16 mouse cellular contexts compared by ENCODE assay signal in the genomic region with DNA sequence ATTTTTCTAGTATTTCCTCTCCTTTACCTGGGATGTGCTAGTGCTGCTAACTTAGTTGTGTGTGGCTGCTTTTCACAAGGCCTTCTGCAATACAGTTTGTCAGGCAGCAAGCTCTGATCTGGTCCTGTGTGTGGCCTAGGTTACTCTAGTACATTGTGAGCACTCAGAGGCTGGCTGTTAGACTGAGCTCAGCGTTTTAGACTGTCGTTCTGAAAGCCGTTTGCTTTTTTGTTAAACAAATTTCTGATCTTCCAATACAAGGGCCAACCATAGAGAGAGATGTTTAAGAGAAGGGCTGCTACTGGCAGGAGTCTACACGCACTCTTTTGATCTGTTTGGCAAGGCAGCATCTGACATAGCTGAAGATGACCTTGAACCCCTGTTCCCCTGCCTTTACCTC. TPM values are rescaled to one million over a fixed set of nuclear protein-coding genes. Genes with fewer than 3 reads are reported as not detected.
A peak's percentile ranks its signal among the peaks of the same experiment; 100 is the strongest.
DNase-seq lines count a peak whose midpoint lies in the region; ATAC-seq lines count a peak whose summit lies in the region.
"Had no signal": no experiment of that assay in that cellular context is flagged by ENCODE, and none has a peak within 500 bp of the region (broad histone marks: within the 10 kb centered on the region; RNA-seq: fewer than 3 reads in every experiment).

No protein-coding gene starts in this region.

- no peak overlapping the region for H3K9ac ChIP-seq in forebrain, embryonic 13.5 days
- H3K9ac ChIP-seq in forebrain, embryonic 11.5 days (ENCODE audit: low read length), result no peak overlapping the region
- peak overlapping the region; percentile 26; the same call in 1 of the 2 replicates for H3K9ac ChIP-seq in limb, embryonic 13.5 days
- peak overlapping the region; percentile 55; the same call in 1 of the 2 replicates for H3K9ac ChIP-seq in embryonic facial prominence, embryonic 13.5 days
- H3K9ac ChIP-seq in midbrain, embryonic 15.5 days, result no peak overlapping the region

- H3K27ac ChIP-seq in forebrain, embryonic 13.5 days, result no peak overlapping the region
- no peak overlapping the region for H3K27ac ChIP-seq in forebrain, embryonic 11.5 days (ENCODE audit: low read depth, low read length)
- no peak overlapping the region for H3K27ac ChIP-seq in limb, embryonic 13.5 days
- H3K27ac ChIP-seq in limb, embryonic 10.5 days, result no peak overlapping the region
- no peak overlapping the region for H3K27ac ChIP-seq in embryonic facial prominence, embryonic 13.5 days
- no peak overlapping the region for H3K27ac ChIP-seq in midbrain, embryonic 15.5 days
- H3K27ac ChIP-seq: kidney, postnatal 0 days had no signal

- no peaks in the 10 kb centered on the region for H3K27me3 ChIP-seq in forebrain, embryonic 13.5 days
- H3K27me3 ChIP-seq in forebrain, embryonic 11.5 days (ENCODE audit: control insufficient read depth, insufficient read depth, low read length), result no peaks in the 10 kb centered on the region
- H3K27me3 ChIP-seq in limb, embryonic 13.5 days, result no peaks in the 10 kb centered on the region
- H3K27me3 ChIP-seq in limb, embryonic 10.5 days (ENCODE audit: low read depth, poor library complexity, severe bottlenecking), result no peaks in the 10 kb centered on the region
- no peaks in the 10 kb centered on the region for H3K27me3 ChIP-seq in embryonic facial prominence, embryonic 13.5 days
- no peaks in the 10 kb centered on the region for H3K27me3 ChIP-seq in midbrain, embryonic 15.5 days (replicated peaks)

- no peak for ATAC-seq in forebrain, embryonic 13.5 days
- ATAC-seq in forebrain, embryonic 11.5 days (replicated peaks; ENCODE audit: low FRiP score), result no peak
- ATAC-seq in limb, embryonic 13.5 days (ENCODE audit: low FRiP score, low read depth), result no peak
- ATAC-seq in embryonic facial prominence, embryonic 13.5 days (ENCODE audit: insufficient number of reproducible peaks, insufficient read depth, low FRiP score, low TSS enrichment, low read depth), result no peak
- no peak for ATAC-seq in midbrain, embryonic 15.5 days (replicated peaks)

- H3K4me3 ChIP-seq in forebrain, embryonic 13.5 days, result no peak overlapping the region
- H3K4me3 ChIP-seq in forebrain, embryonic 11.5 days (ENCODE audit: low read depth, low read length), result no peak overlapping the region
- H3K4me3 ChIP-seq in limb, embryonic 13.5 days, result no peak overlapping the region
- no peak overlapping the region for H3K4me3 ChIP-seq in limb, embryonic 10.5 days
- H3K4me3 ChIP-seq in embryonic facial prominence, embryonic 13.5 days, result no peak overlapping the region
- H3K4me3 ChIP-seq in midbrain, embryonic 15.5 days, result no peak overlapping the region

- WGBS in forebrain, embryonic 13.5 days, result 81% methylated on average over 4 of the region's 4 CpGs
- 89% methylated on average over 4 of the region's 4 CpGs for WGBS in forebrain, embryonic 11.5 days
- WGBS in limb, embryonic 13.5 days, result 96% methylated on average over 4 of the region's 4 CpGs
- WGBS in limb, embryonic 10.5 days, result 92% methylated on average over 4 of the region's 4 CpGs
- WGBS in embryonic facial prominence, embryonic 13.5 days, result 91% methylated on average over 4 of the region's 4 CpGs
- 80% methylated on average over 4 of the region's 4 CpGs for WGBS in midbrain, embryonic 15.5 days

- H3K9me3 ChIP-seq in forebrain, embryonic 13.5 days (replicated peaks), result no peaks in the 10 kb centered on the region
- no peaks in the 10 kb centered on the region for H3K9me3 ChIP-seq in forebrain, embryonic 11.5 days (ENCODE audit: control insufficient read depth, low read length)
- no peaks in the 10 kb centered on the region for H3K9me3 ChIP-seq in limb, embryonic 13.5 days
- no peaks in the 10 kb centered on the region for H3K9me3 ChIP-seq in limb, embryonic 10.5 days (replicated peaks)
- no peaks in the 10 kb centered on the region for H3K9me3 ChIP-seq in embryonic facial prominence, embryonic 13.5 days
- no peaks in the 10 kb centered on the region for H3K9me3 ChIP-seq in midbrain, embryonic 15.5 days

- no peak for DNase-seq in forebrain, embryonic 11.5 days (ENCODE audit: low spot score)
- no peak for DNase-seq in limb, embryonic 10.5 days (ENCODE audit: low spot score)
- DNase-seq in frontal cortex, postnatal 14 days (ENCODE audit: low spot score in 2 of 2), result no peak
- DNase-seq in thymus, postnatal 0 days (ENCODE audit: low spot score), result no peak
- DNase-seq: adrenal gland, adult 2 months; B cell, adult 2 months; gastrocnemius, postnatal 25 days; heart, postnatal 4 days; layer of hippocampus, adult 9-11 months; lung, postnatal 14 days; thymus, postnatal 4 days had no signal

- H3K4me2 ChIP-seq in forebrain, embryonic 13.5 days, result peak overlapping the region; percentile 83; the same call in 1 of the 2 replicates
- H3K4me2 ChIP-seq in forebrain, embryonic 11.5 days (ENCODE audit: low read depth, low read length, severe bottlenecking), result no peak overlapping the region
- H3K4me2 ChIP-seq in limb, embryonic 13.5 days (replicated peaks), result peak overlapping the region; percentile 71
- peak overlapping the region; percentile 81 for H3K4me2 ChIP-seq in embryonic facial prominence, embryonic 13.5 days
- H3K4me2 ChIP-seq in midbrain, embryonic 15.5 days, result peak overlapping the region; percentile 74; the same call in 1 of the 2 replicates

- peaks cover 35% of the 10 kb centered on the region for H3K4me1 ChIP-seq in forebrain, embryonic 13.5 days
- peaks cover 8% of the 10 kb centered on the region for H3K4me1 ChIP-seq in forebrain, embryonic 11.5 days (replicated peaks; ENCODE audit: control insufficient read depth, insufficient read depth, low read length)
- peaks cover 36% of the 10 kb centered on the region for H3K4me1 ChIP-seq in limb, embryonic 13.5 days
- H3K4me1 ChIP-seq in limb, embryonic 10.5 days, result peaks cover 21% of the 10 kb centered on the region
- H3K4me1 ChIP-seq in embryonic facial prominence, embryonic 13.5 days, result peaks cover 36% of the 10 kb centered on the region
- H3K4me1 ChIP-seq in midbrain, embryonic 15.5 days, result peaks cover 35% of the 10 kb centered on the region

- H3K36me3 ChIP-seq in forebrain, embryonic 13.5 days (ENCODE audit: poor library complexity, severe bottlenecking), result peaks cover 37% of the 10 kb centered on the region
- H3K36me3 ChIP-seq in forebrain, embryonic 11.5 days (ENCODE audit: control insufficient read depth, insufficient read depth, low read length), result no peaks in the 10 kb centered on the region; the same call in 1 of the 2 replicates
- H3K36me3 ChIP-seq in limb, embryonic 13.5 days, result peaks cover 33% of the 10 kb centered on the region
- peaks cover 53% of the 10 kb centered on the region for H3K36me3 ChIP-seq in limb, embryonic 10.5 days
- peaks cover 45% of the 10 kb centered on the region for H3K36me3 ChIP-seq in embryonic facial prominence, embryonic 13.5 days
- peaks cover 9% of the 10 kb centered on the region for H3K36me3 ChIP-seq in midbrain, embryonic 15.5 days (replicated peaks)

RNA-seq across cellular contexts. Expression of gene 2410004B18Rik, which starts 2.2 kb away (rescaled TPM):
- polyA plus RNA-seq in forebrain, embryonic 13.5 days (2015; fragmentation: Nextera tagmentation; extraction: Ambion mirVana), result 62.5 and 67.0 TPM in 2 replicates
- 57.6 and 59.5 TPM in 2 replicates for polyA plus RNA-seq in forebrain, embryonic 11.5 days (2014; fragmentation: Nextera tagmentation; extraction: Ambion mirVana)
- 48.6 and 51.3 TPM in 2 replicates for polyA plus RNA-seq in limb, embryonic 13.5 days (2015; fragmentation: Nextera tagmentation; extraction: Ambion mirVana)
- polyA plus RNA-seq in limb, embryonic 10.5 days (2016; fragmentation: Nextera tagmentation; extraction: Ambion mirVana), result 50.1 and 52.4 TPM in 2 replicates
- 50.7 and 61.1 TPM in 2 replicates for polyA plus RNA-seq in embryonic facial prominence, embryonic 13.5 days (2015; fragmentation: Nextera tagmentation; extraction: Ambion mirVana)
- polyA plus RNA-seq in midbrain, embryonic 15.5 days (2015; fragmentation: Nextera tagmentation; extraction: Ambion mirVana), result 78.6 and 85.6 TPM in 2 replicates
- polyA plus RNA-seq in thymus, postnatal 0 days (2015; fragmentation: Nextera tagmentation; extraction: Ambion mirVana), result 42.1 and 42.2 TPM in 2 replicates

RNA-seq across cellular contexts. Expression of gene Bcl10, which starts 17.4 kb away (rescaled TPM):
- polyA plus RNA-seq in forebrain, embryonic 13.5 days (2015; fragmentation: Nextera tagmentation; extraction: Ambion mirVana), result 42.7 and 45.4 TPM in 2 replicates
- 52.0 and 55.4 TPM in 2 replicates for polyA plus RNA-seq in forebrain, embryonic 11.5 days (2014; fragmentation: Nextera tagmentation; extraction: Ambion mirVana)
- polyA plus RNA-seq in limb, embryonic 13.5 days (2015; fragmentation: Nextera tagmentation; extraction: Ambion mirVana), result 50.8 and 51.3 TPM in 2 replicates
- 44.0 and 45.5 TPM in 2 replicates for polyA plus RNA-seq in limb, embryonic 10.5 days (2016; fragmentation: Nextera tagmentation; extraction: Ambion mirVana)
- 47.0 and 50.4 TPM in 2 replicates for polyA plus RNA-seq in embryonic facial prominence, embryonic 13.5 days (2015; fragmentation: Nextera tagmentation; extraction: Ambion mirVana)
- polyA plus RNA-seq in midbrain, embryonic 15.5 days (2015; fragmentation: Nextera tagmentation; extraction: Ambion mirVana), result 30.9 and 32.4 TPM in 2 replicates
- 82.5 and 88.6 TPM in 2 replicates for polyA plus RNA-seq in thymus, postnatal 0 days (2015; fragmentation: Nextera tagmentation; extraction: Ambion mirVana)

RNA-seq across cellular contexts. Expression of gene Syde2, which starts 47.7 kb away (rescaled TPM):
- 0.59 and 0.88 TPM in 2 replicates for polyA plus RNA-seq in forebrain, embryonic 13.5 days (2015; fragmentation: Nextera tagmentation; extraction: Ambion mirVana)
- 1.6 and 2.0 TPM in 2 replicates for polyA plus RNA-seq in forebrain, embryonic 11.5 days (2014; fragmentation: Nextera tagmentation; extraction: Ambion mirVana)
- polyA plus RNA-seq in limb, embryonic 13.5 days (2015; fragmentation: Nextera tagmentation; extraction: Ambion mirVana), result 1.9 and 2.3 TPM in 2 replicates
- polyA plus RNA-seq in limb, embryonic 10.5 days (2016; fragmentation: Nextera tagmentation; extraction: Ambion mirVana), result 1.2 and 1.3 TPM in 2 replicates
- polyA plus RNA-seq in embryonic facial prominence, embryonic 13.5 days (2015; fragmentation: Nextera tagmentation; extraction: Ambion mirVana), result 1.8 and 2.1 TPM in 2 replicates
- polyA plus RNA-seq in midbrain, embryonic 15.5 days (2015; fragmentation: Nextera tagmentation; extraction: Ambion mirVana), result 0.34 and 0.74 TPM in 2 replicates
- 0.54 and 0.61 TPM in 2 replicates for polyA plus RNA-seq in thymus, postnatal 0 days (2015; fragmentation: Nextera tagmentation; extraction: Ambion mirVana)

Comparison
In these comparisons a context has a peak if more than half of its experiments do, and no peak if none do; other contexts are left out.
1. H3K9ac ChIP-seq: peak in limb, embryonic 13.5 days (single experiment) and embryonic facial prominence, embryonic 13.5 days (single experiment); none in forebrain, embryonic 13.5 days (single experiment), forebrain, embryonic 11.5 days (single experiment) and midbrain, embryonic 15.5 days (single experiment).